Mouse (Mus musculus): ENCODE data around the gene Ndrg2.
A peak's percentile ranks its signal among the peaks of the same experiment; 100 is the strongest.

GRCm38 (mm10) chr14:51929309-51929943, 15.5 kb upstream of the Ndrg2 start:
- TF ChIP-seq CTCF (IDR thresholded peaks at IDR 0.05; ENCODE audit: insufficient read depth, low read length) (no peak), POLR2A (IDR thresholded peaks at IDR 0.05; ENCODE audit: borderline replicate concordance, extremely low read depth, low read depth, low read length) (peak; percentile 69; the same call in 1 of the 2 replicates)
